Comparison of ENCODE assay signal across 8 mouse cellular contexts in the genomic region with DNA sequence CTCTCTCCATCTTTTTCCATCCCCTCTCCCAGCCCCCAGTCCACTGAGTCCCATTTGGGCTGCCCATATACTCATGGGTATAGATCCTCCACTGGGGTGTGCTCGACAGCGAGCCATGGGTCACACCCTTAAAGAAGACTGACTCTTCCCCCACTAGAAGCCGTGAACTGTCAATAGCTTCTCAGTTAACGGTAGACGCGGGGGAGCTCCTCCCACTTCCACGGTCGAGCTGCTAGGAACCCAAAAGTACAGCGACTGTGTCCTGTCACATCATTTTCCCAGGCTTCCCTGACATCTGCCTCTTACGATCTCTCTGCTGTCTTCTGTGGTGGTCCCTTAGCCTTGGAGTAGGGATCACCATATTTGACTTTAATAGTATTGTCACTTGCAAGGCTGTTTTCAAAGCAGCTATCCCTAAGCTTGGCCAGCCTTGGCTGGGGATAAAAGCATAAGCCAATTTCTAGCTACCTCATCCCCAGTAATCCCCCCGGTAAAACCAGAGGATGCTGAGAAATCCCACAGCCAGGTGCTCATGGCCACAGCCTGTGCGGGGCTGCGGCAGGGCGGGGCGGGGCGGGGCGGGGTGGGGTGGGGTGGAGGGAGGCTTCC.
DNase-seq lines count a peak whose midpoint lies in the region; ATAC-seq lines count a peak whose summit lies in the region.

No protein-coding gene starts in this region.

- no peak for DNase-seq in heart, adult 9 months (ENCODE audit: low spot score in 2 of 2)
- DNase-seq in retina, adult 2 months (ENCODE audit: low read depth, low spot score) = peak; percentile 22
- no peak for DNase-seq in retina, embryonic 14.5 days (ENCODE audit: low spot score)
- DNase-seq in thymus, postnatal 25 days = peak; percentile 41
- no peak for DNase-seq in right cerebral cortex, postnatal 14 days
- DNase-seq in adrenal gland, adult 8-10 months = no peak

- H3K36me3 ChIP-seq in heart, embryonic 12.5 days = no peaks in the 10 kb centered on the region
- H3K36me3 ChIP-seq in midbrain, embryonic 16.5 days (ENCODE audit: control insufficient read depth, insufficient read depth, low read length) = no peaks in the 10 kb centered on the region

- no peak overlapping the region for H3K9ac ChIP-seq in heart, embryonic 12.5 days
- no peak overlapping the region for H3K9ac ChIP-seq in midbrain, embryonic 16.5 days (ENCODE audit: low read depth, low read length)

- 32% methylated on average over 17 of the region's 17 CpGs for WGBS in heart, embryonic 12.5 days
- WGBS in midbrain, embryonic 16.5 days = 43% methylated on average over 16 of the region's 17 CpGs

- H3K4me2 ChIP-seq in heart, embryonic 12.5 days = peak overlapping the region; percentile 52
- H3K4me2 ChIP-seq in midbrain, embryonic 16.5 days (ENCODE audit: low read length) = peak overlapping the region; percentile 10; the same call in 1 of the 2 replicates

- peaks cover 9% of the 10 kb centered on the region; the same call in 1 of the 2 replicates for H3K4me1 ChIP-seq in heart, embryonic 12.5 days (replicated peaks)
- H3K4me1 ChIP-seq in midbrain, embryonic 16.5 days (ENCODE audit: control insufficient read depth, insufficient read depth, low read length) = no peaks in the 10 kb centered on the region

- H3K9me3 ChIP-seq in heart, embryonic 12.5 days (replicated peaks) = no peaks in the 10 kb centered on the region
- H3K9me3 ChIP-seq in midbrain, embryonic 16.5 days (replicated peaks; ENCODE audit: control insufficient read depth, low read length, poor library complexity, severe bottlenecking) = no peaks in the 10 kb centered on the region

- H3K27ac ChIP-seq in heart, embryonic 12.5 days (ENCODE audit: poor library complexity, severe bottlenecking) = no peak overlapping the region
- no peak overlapping the region for H3K27ac ChIP-seq in midbrain, embryonic 16.5 days (ENCODE audit: low read length)

- H3K27me3 ChIP-seq in heart, embryonic 12.5 days (replicated peaks) = no peaks in the 10 kb centered on the region
- H3K27me3 ChIP-seq in midbrain, embryonic 16.5 days (ENCODE audit: control insufficient read depth, insufficient read depth, low read depth, low read length) = no peaks in the 10 kb centered on the region

- H3K4me3 ChIP-seq in heart, embryonic 12.5 days = no peak overlapping the region
- no peak overlapping the region for H3K4me3 ChIP-seq in midbrain, embryonic 16.5 days (ENCODE audit: low read depth, low read length)

- ATAC-seq in heart, embryonic 12.5 days (ENCODE audit: insufficient number of reproducible peaks, low FRiP score) = no peak
- no peak for ATAC-seq in midbrain, embryonic 16.5 days

Comparison
In these comparisons a context has a peak if more than half of its experiments do, and no peak if none do; other contexts are left out.
1. DNase-seq: peak in retina, adult 2 months (single experiment) and thymus, postnatal 25 days (single experiment); none in heart, adult 9 months (0 of 2), retina, embryonic 14.5 days (single experiment), right cerebral cortex, postnatal 14 days (single experiment) and adrenal gland, adult 8-10 months (single experiment).